Mouse (Mus musculus) splenic B cell, adult 2 months (primary cell): Measurements from ENCODE around the gene Osbpl6.

Source experiments
- DNase-seq: peaks from one replicate; pipeline ENCODE4 v3.0.0-alpha.2; 2011; ENCODE audit warnings: low read depth, low spot score
- H3K27me3 ChIP-seq: 2 replicates; pipeline ENCODE4 v1.6.1; 2012; ENCODE audit warnings: mild to moderate bottlenecking, low read length, moderate library complexity, mixed read lengths; ENCODE audit not compliant: control insufficient read depth, poor library complexity, insufficient read depth, severe bottlenecking
- H3K36me3 ChIP-seq: 2 replicates; pipeline ENCODE4 v1.6.1; 2012; ENCODE audit warnings: mild to moderate bottlenecking, low read length, moderate library complexity, mixed read lengths; ENCODE audit not compliant: control insufficient read depth, poor library complexity, insufficient read depth, severe bottlenecking

The Osbpl6 gene

GRCm38 (mm10) chr2:76439540-76439939 lies 33.2 kb downstream of the Osbpl6 start:
- no peak for DNase-seq
- no peaks in the 10 kb centered on the region for H3K36me3 ChIP-seq

GRCm38 (mm10) chr2:76442086-76442485 lies 35.8 kb downstream of the Osbpl6 start:
- Histone ChIP-seq H3K36me3 (no peaks in the 10 kb centered on the region), H3K27me3 (no peaks in the 10 kb centered on the region)
- no peak for DNase-seq

More at GRCm38 (mm10) chr2:76439540-76439939, 33.2 kb downstream of the Osbpl6 start:
- no peaks in the 10 kb centered on the region for H3K27me3 ChIP-seq

- Histone ChIP-seq H3K36me3 (no peaks in the 10 kb centered on the region), H3K27me3 (no peaks in the 10 kb centered on the region)
- no peak for DNase-seq
Measured at GRCm38 (mm10) chr2:76449836-76450355, 43.6 kb downstream of the Osbpl6 start.

- Histone ChIP-seq H3K27me3 (no peaks in the 10 kb centered on the region), H3K36me3 (no peaks in the 10 kb centered on the region)
- no peak for DNase-seq
Measured at GRCm38 (mm10) chr2:76466723-76467122, 60.4 kb downstream of the Osbpl6 start.

- Histone ChIP-seq H3K27me3 (no peaks in the 10 kb centered on the region), H3K36me3 (no peaks in the 10 kb centered on the region)
- DNase-seq: no peak
Measured at GRCm38 (mm10) chr2:76468204-76468603, 61.9 kb downstream of the Osbpl6 start.

- no peak for DNase-seq
- Histone ChIP-seq H3K36me3 (no peaks in the 10 kb centered on the region), H3K27me3 (no peaks in the 10 kb centered on the region)
Measured at GRCm38 (mm10) chr2:76469091-76469750, 62.9 kb downstream of the Osbpl6 start.

- H3K27me3 ChIP-seq: no peaks in the 10 kb centered on the region
- no peak for DNase-seq
- no peaks in the 10 kb centered on the region for H3K36me3 ChIP-seq
Measured at GRCm38 (mm10) chr2:76469751-76470099, 63.4 kb downstream of the Osbpl6 start.

GRCm38 (mm10) chr2:76470391-76470790 lies 64.1 kb downstream of the Osbpl6 start:
- no peaks in the 10 kb centered on the region for H3K36me3 ChIP-seq
- no peak for DNase-seq

GRCm38 (mm10) chr2:76475788-76476187 lies 69.5 kb downstream of the Osbpl6 start:
- Histone ChIP-seq H3K27me3 (no peaks in the 10 kb centered on the region), H3K36me3 (no peaks in the 10 kb centered on the region)
- DNase-seq: no peak

More at GRCm38 (mm10) chr2:76470391-76470790, 64.1 kb downstream of the Osbpl6 start:
- no peaks in the 10 kb centered on the region for H3K27me3 ChIP-seq

- H3K27me3 ChIP-seq: no peaks in the 10 kb centered on the region
- H3K36me3 ChIP-seq: no peaks in the 10 kb centered on the region
- DNase-seq: no peak
Measured at GRCm38 (mm10) chr2:76488764-76489163, 82.5 kb downstream of the Osbpl6 start.

GRCm38 (mm10) chr2:76490198-76490597 lies 83.9 kb downstream of the Osbpl6 start:
- no peaks in the 10 kb centered on the region for H3K36me3 ChIP-seq
- no peak for DNase-seq
- no peaks in the 10 kb centered on the region for H3K27me3 ChIP-seq

GRCm38 (mm10) chr2:76491371-76491770 lies 85.1 kb downstream of the Osbpl6 start:
- H3K36me3 ChIP-seq: no peaks in the 10 kb centered on the region
- DNase-seq: no peak
- H3K27me3 ChIP-seq: no peaks in the 10 kb centered on the region

GRCm38 (mm10) chr2:76492224-76492623 lies 85.9 kb downstream of the Osbpl6 start:
- DNase-seq: no peak
- H3K27me3 ChIP-seq: no peaks in the 10 kb centered on the region
- no peaks in the 10 kb centered on the region for H3K36me3 ChIP-seq

GRCm38 (mm10) chr2:76496006-76496748 lies 89.9 kb downstream of the Osbpl6 start:
- no peak for DNase-seq

GRCm38 (mm10) chr2:76496749-76497140 lies 90.4 kb downstream of the Osbpl6 start:
- no peaks in the 10 kb centered on the region for H3K36me3 ChIP-seq
- no peaks in the 10 kb centered on the region for H3K27me3 ChIP-seq
- no peak for DNase-seq

More at GRCm38 (mm10) chr2:76496006-76496748, 89.9 kb downstream of the Osbpl6 start:
- no peaks in the 10 kb centered on the region for H3K36me3 ChIP-seq
- H3K27me3 ChIP-seq: no peaks in the 10 kb centered on the region
